Comparison of ENCODE assay signal across 8 mouse cellular contexts in the genomic region with DNA sequence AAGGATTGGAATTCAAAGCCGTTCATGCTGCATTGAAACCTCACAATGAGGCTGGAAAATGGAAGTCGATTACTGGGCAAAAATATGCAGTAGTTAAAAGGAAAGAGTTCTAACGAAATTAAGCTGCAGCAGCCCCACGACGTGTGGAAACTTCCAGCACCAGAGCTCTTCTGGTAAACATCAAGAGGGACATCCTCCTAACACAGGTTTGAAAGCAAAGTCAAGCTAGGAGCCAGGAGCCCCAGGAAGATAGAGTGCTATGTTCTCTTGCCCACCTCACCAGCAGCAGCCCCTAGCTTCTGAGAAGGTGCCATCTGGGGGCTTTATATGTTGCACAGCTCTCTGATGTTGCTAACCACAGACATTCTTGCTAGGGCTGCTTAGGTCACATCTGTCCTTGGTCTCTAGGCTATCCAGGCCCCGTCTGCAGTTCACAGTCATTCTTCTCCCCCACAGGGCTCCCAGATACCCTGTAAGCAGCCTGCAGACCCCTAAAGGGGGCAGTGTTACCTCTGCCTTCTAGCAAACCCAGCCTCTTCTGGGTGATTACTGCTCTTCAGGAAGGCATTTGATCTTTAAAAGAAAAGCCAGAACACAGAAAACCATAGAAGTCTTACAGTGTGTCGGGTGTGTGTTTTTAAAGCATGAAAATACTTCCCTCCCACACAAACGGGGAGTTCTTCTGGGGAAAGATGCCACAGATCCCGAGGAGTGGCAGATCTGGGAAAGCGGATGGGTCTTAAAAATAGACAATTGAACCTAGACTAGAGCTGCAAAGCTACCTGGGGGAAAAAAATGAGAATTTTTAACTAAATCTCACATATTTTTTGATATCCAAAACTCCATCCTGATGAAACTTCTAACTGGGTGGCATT. TPM values are rescaled to one million over a fixed set of nuclear protein-coding genes. Genes with fewer than 3 reads are reported as not detected.
DNase-seq lines count a peak whose midpoint lies in the region; ATAC-seq lines count a peak whose summit lies in the region.

No protein-coding gene starts in this region.

- peak overlapping the region; percentile 69 for H3K4me2 ChIP-seq in lung, embryonic 16.5 days (ENCODE audit: low read depth, low read length)
- H3K4me2 ChIP-seq in forebrain, embryonic 14.5 days (ENCODE audit: low read length): peak overlapping the region; percentile 82
- peak overlapping the region; percentile 73 for H3K4me2 ChIP-seq in limb, embryonic 11.5 days (ENCODE audit: low read depth, severe bottlenecking)
- H3K4me2 ChIP-seq in neural tube, embryonic 13.5 days: peak overlapping the region; percentile 82

- H3K9me3 ChIP-seq in lung, embryonic 16.5 days (ENCODE audit: control insufficient read depth, low read length): no peaks in the 10 kb centered on the region
- H3K9me3 ChIP-seq in forebrain, embryonic 14.5 days (replicated peaks; ENCODE audit: control insufficient read depth, low read length): no peaks in the 10 kb centered on the region
- no peaks in the 10 kb centered on the region for H3K9me3 ChIP-seq in limb, embryonic 11.5 days (ENCODE audit: control insufficient read depth, low read length)
- H3K9me3 ChIP-seq in neural tube, embryonic 13.5 days: no peaks in the 10 kb centered on the region

- ATAC-seq in lung, embryonic 16.5 days (ENCODE audit: low read depth): no peak
- no peak for ATAC-seq in forebrain, embryonic 14.5 days
- ATAC-seq in limb, embryonic 11.5 days (ENCODE audit: insufficient number of reproducible peaks, low FRiP score, low TSS enrichment, low read depth): no peak
- ATAC-seq in neural tube, embryonic 13.5 days (ENCODE audit: low read depth): no peak

- no peak overlapping the region; the same call in 1 of the 2 replicates for H3K4me3 ChIP-seq in lung, embryonic 16.5 days (ENCODE audit: low read length)
- peak overlapping the region; percentile 78 for H3K4me3 ChIP-seq in forebrain, embryonic 14.5 days (ENCODE audit: low read depth, low read length)
- H3K4me3 ChIP-seq in limb, embryonic 11.5 days (ENCODE audit: low read depth, low read length): peak overlapping the region; percentile 10; the same call in 1 of the 2 replicates
- peak overlapping the region; percentile 90 for H3K4me3 ChIP-seq in neural tube, embryonic 13.5 days

- 42% methylated on average over 10 of the region's 10 CpGs for WGBS in lung, embryonic 16.5 days
- WGBS in forebrain, embryonic 14.5 days: 9% methylated on average over 10 of the region's 10 CpGs
- WGBS in limb, embryonic 11.5 days: 33% methylated on average over 10 of the region's 10 CpGs
- WGBS in neural tube, embryonic 13.5 days: 12% methylated on average over 10 of the region's 10 CpGs

- peak; percentile 71 for DNase-seq in adrenal gland, adult 2 months
- DNase-seq in adrenal gland, postnatal 4 days (ENCODE audit: low spot score in 2 of 2): no peak
- DNase-seq in lung, postnatal 36 days: no peak
- DNase-seq in forebrain, embryonic 14.5 days (ENCODE audit: low spot score): peak; percentile 79
- DNase-seq in limb, embryonic 11.5 days (ENCODE audit: low spot score): peak; percentile 69
- DNase-seq in urinary bladder, adult 2 months (ENCODE audit: low spot score): no peak

- H3K9ac ChIP-seq in lung, embryonic 16.5 days (ENCODE audit: low read length): peak overlapping the region; percentile 36; the same call in 1 of the 2 replicates
- peak overlapping the region; percentile 86 for H3K9ac ChIP-seq in forebrain, embryonic 14.5 days (ENCODE audit: low read length)
- no peak overlapping the region for H3K9ac ChIP-seq in limb, embryonic 11.5 days (ENCODE audit: low read length)
- H3K9ac ChIP-seq in neural tube, embryonic 13.5 days: peak overlapping the region; percentile 91

- H3K4me1 ChIP-seq in lung, embryonic 16.5 days (replicated peaks; ENCODE audit: control insufficient read depth, insufficient read depth, low read length): peaks cover 33% of the 10 kb centered on the region
- H3K4me1 ChIP-seq in forebrain, embryonic 14.5 days (ENCODE audit: control insufficient read depth, insufficient read depth, low read length): peaks cover 28% of the 10 kb centered on the region
- H3K4me1 ChIP-seq in limb, embryonic 11.5 days (ENCODE audit: control insufficient read depth, insufficient read depth, low read length): peaks cover 17% of the 10 kb centered on the region
- H3K4me1 ChIP-seq in neural tube, embryonic 13.5 days (replicated peaks): peaks cover 65% of the 10 kb centered on the region

- H3K27me3 ChIP-seq in lung, embryonic 16.5 days (ENCODE audit: control insufficient read depth, insufficient read depth, low read depth, low read length): no peaks in the 10 kb centered on the region; the same call in 1 of the 2 replicates
- no peaks in the 10 kb centered on the region for H3K27me3 ChIP-seq in forebrain, embryonic 14.5 days (replicated peaks; ENCODE audit: control insufficient read depth, insufficient read depth, low read length)
- H3K27me3 ChIP-seq in limb, embryonic 11.5 days (ENCODE audit: control insufficient read depth, insufficient read depth, low read length): no peaks in the 10 kb centered on the region
- no peaks in the 10 kb centered on the region for H3K27me3 ChIP-seq in neural tube, embryonic 13.5 days

- no peaks in the 10 kb centered on the region for H3K36me3 ChIP-seq in lung, embryonic 16.5 days (ENCODE audit: control insufficient read depth, insufficient read depth, low read length)
- H3K36me3 ChIP-seq in forebrain, embryonic 14.5 days (ENCODE audit: control insufficient read depth, insufficient read depth, low read length): no peaks in the 10 kb centered on the region
- H3K36me3 ChIP-seq in limb, embryonic 11.5 days (ENCODE audit: control insufficient read depth, insufficient read depth, low read length): no peaks in the 10 kb centered on the region
- no peaks in the 10 kb centered on the region for H3K36me3 ChIP-seq in neural tube, embryonic 13.5 days

- H3K27ac ChIP-seq in lung, embryonic 16.5 days (ENCODE audit: low read length): no peak overlapping the region
- H3K27ac ChIP-seq in forebrain, embryonic 14.5 days (ENCODE audit: low read depth, low read length): peak overlapping the region; percentile 48; the same call in 1 of the 2 replicates
- H3K27ac ChIP-seq in limb, embryonic 11.5 days (replicated peaks; ENCODE audit: low read depth, low read length): 0 out of 2 replicates have a peak overlapping the region, but pooled peaks have one; percentile 10
- peak overlapping the region; percentile 98 for H3K27ac ChIP-seq in neural tube, embryonic 13.5 days (replicated peaks)

RNA-seq across cellular contexts. Expression of a gene that starts 17.2 kb away (rescaled TPM):
- total RNA-seq in adrenal gland, adult 2 months (2021): 10 to 100 TPM; 57.4 to 90.9 TPM
- 55.5 and 81.4 TPM in 2 replicates for polyA plus RNA-seq in adrenal gland, adult 2 months (2012; rRNA removed)
- 10 to 100 TPM; 93.3 to 97.8 TPM for total RNA-seq in adrenal gland, postnatal 4 days (2021)
- polyA plus RNA-seq in lung, embryonic 16.5 days (2015; fragmentation: Nextera tagmentation; extraction: Ambion mirVana): 15.6 and 17.6 TPM in 2 replicates
- 16.5 and 22.7 TPM in 2 replicates for polyA plus RNA-seq in forebrain, embryonic 14.5 days (2014; fragmentation: Nextera tagmentation; extraction: Ambion mirVana)
- 24.2 and 31.7 TPM in 2 replicates for polyA plus RNA-seq in limb, embryonic 11.5 days (2014; fragmentation: Nextera tagmentation; extraction: Ambion mirVana)
- polyA plus RNA-seq in neural tube, embryonic 13.5 days (2015; fragmentation: Nextera tagmentation; extraction: Ambion mirVana): 27.5 and 28.7 TPM in 2 replicates
- polyA plus RNA-seq in urinary bladder, adult 2 months (2012; rRNA removed): 15.4 and 17.5 TPM in 2 replicates

Comparison
In these comparisons a context has a peak if more than half of its experiments do, and no peak if none do; other contexts are left out.
1. DNase-seq: peak in adrenal gland, adult 2 months (single experiment), forebrain, embryonic 14.5 days (single experiment) and limb, embryonic 11.5 days (single experiment); none in adrenal gland, postnatal 4 days (0 of 2), lung, postnatal 36 days (single experiment) and urinary bladder, adult 2 months (single experiment).
2. Peak in every context shown above with its lines, with median percentiles within 50 percentile points of each other: H3K4me2 ChIP-seq.